Mouse (Mus musculus) heart, postnatal 0 days (tissue): ENCODE results near the gene Prdm16.

Source experiments
- CTCF ChIP-seq: IDR thresholded peaks from 2 replicates; pipeline ENCODE4 v1.5.1; 2016; ENCODE audit warnings: antibody characterized with exemption, control low read depth, low read depth
- EP300 ChIP-seq: IDR thresholded peaks from 2 replicates; pipeline ENCODE4 v1.6.1; 2016; ENCODE audit warnings: antibody characterized with exemption, low read depth

- TF ChIP-seq CTCF (no peak), EP300 (peak; percentile 77)
These were observed 300.0 kb downstream of the Prdm16 start for GRCm38 (mm10) chr4:154336650-154337049.
